Mouse (Mus musculus) embryonic stem cell, embryonic (primary cell): ENCODE measurements at regions not wholly inside any gene's neighbourhood (a gene's known extent, or its start where the extent isn't known, plus 50 kb on each side); places are given as distances from the start of the nearest gene placed in this dataset.

ENCODE experiments used
- CTCF ChIA-PET, 4 experiments: fragments of 300-600 bp in 2 of 4; fragments of 350-600 bp in 2 of 4; sonication (Branson Sonifier 250); formaldehyde crosslinking; loops; one replicate each; lab custom pipeline; 2022; ENCODE audit warnings: inconsistent platforms in 2 of 4; lab: Charles Lee
- POLR2A ChIA-PET, 4 experiments: fragments of 300-600 bp in 2 of 4; fragments of 350-600 bp in 2 of 4; sonication (Branson Sonifier 250); formaldehyde crosslinking; loops; one replicate each; lab custom pipeline; 2022; ENCODE audit warnings: antibody characterized with exemption in 4 of 4, inconsistent platforms in 1 of 4; lab: Charles Lee

DNA sequence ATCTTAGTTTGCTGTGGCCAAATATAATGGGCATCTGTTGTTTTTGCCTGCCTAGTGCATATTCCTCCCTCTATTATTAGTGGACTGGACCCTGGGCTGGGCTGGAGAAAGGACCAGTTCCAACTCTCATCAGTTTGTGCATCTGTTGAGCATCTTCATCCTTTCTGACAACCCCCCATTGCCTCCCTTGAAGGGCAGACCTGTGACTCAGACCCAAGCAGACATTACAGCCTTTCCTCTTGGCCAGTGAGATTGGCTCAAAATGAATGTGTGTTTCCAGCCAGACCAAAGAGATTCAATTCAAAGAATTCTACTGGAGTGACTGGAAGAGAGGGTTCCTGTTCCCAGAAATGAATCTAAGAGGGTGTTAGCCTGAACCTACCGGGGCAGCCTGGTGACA, 433.2 kb upstream of the Gm765 start:
- POLR2A ChIA-PET: no interaction called here
- CTCF ChIA-PET: no interaction called here

DNA sequence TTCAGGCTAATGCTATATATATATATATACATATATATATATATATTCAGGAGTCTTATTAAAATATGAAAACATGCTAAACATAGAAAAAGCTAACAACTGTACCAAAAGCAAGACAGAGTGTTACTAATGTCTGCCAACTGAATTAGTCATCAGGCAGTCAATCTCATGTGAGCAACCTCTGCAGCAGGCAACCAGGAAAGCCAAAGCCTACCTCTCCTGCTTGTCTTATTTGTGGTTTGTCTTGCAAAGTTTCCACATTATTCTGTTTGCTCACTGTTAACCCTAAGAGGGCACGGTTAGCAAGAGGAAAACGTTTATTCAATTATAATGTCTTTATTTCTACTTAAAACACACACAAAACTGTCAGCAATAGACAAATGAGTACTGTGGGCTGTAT, 427.4 kb upstream of the Gm765 start:
- ChIA-PET CTCF (no interaction called here), POLR2A (no interaction called here)

DNA sequence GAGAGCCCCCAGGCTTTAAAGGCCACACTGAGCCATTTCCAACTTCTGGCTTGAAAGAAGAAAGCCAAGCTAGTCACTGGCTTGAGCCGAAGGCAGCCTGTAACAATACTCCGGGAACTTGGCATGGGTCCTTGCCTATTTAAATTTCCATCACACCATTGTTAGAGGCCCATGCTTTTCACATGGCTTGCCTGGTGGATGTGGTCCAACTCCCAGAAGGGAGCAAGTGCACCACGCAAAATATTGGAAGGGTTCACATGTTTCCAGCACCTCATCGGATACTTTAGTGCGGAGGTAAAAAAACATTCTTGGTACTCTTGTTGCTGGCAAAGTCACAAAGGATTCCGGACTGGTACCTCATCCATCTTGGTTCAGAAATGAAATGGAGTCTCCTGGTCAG, 426.8 kb upstream of the Gm765 start:
- ChIA-PET CTCF (no interaction called here), POLR2A (no interaction called here)

DNA sequence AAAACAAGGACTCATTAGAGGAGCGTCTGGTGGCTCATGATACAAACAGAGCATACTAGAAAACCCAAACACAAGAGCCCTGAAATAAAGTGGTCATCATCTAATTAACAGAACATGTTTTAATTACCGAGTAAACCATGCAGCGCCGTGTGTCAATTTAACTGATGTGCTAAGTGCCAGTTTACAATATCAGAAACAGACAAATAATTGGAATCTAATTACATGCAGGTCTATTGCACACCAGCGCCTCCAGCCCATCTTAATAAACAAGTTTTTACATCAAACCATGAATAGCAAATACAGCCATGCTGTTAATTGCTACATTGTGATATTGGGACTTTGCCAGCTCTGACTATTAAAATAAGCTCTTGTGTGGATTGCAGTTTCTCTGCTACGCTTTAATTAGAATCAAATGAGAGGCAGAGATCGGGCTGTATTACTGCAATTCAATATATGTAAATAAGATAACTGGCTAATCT, 425.3 kb upstream of the Gm765 start:
- CTCF ChIA-PET: no interaction called here
- POLR2A ChIA-PET: no interaction called here

DNA sequence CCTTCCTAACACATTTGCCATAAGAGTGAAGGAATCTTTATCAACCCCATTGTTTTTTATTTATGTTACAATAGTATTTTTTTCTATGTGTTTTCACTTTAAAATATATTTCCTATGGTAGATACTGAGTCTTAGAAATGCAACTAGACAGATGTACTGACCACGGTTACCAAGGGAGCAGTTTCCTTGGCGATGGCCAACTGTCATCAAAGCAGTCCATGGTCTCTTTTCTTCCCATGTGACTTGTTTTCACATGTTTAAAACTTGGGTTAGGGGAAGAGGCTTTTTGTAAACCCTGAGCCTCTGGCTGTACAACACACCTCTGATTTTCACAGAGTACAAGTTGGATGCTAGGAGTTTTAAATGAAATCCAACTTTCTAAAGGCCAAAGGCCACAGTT, 411.9 kb upstream of the Gm765 start:
- CTCF ChIA-PET: no interaction called here
- POLR2A ChIA-PET: no interaction called here

DNA sequence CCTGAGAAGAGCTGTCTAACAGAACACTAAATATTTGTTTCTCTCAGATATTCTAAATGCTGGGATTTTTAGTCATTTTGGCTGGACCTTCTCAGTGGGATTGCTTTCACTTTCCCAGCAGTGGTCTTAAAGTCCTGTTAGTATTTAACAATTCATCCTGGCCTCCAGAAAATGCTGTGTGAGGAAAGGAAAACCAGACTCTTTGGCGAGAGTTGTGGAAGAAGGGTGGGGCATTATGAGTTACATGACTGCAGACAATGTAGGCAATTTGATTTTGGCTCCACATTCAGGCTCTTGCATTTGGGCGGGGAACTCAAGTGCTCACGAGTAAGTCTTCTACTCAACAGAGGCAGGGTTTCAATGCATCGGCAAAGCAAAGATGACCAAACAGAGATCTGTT, 406.1 kb upstream of the Gm765 start:
- CTCF ChIA-PET: interaction anchor here in 1 of 4 experiments (0.6 kb wide), 1 partner anchor 238 kb away, joined by 3 read pairs; no protein-coding TSS in a partner anchor
- POLR2A ChIA-PET: no interaction called here

DNA sequence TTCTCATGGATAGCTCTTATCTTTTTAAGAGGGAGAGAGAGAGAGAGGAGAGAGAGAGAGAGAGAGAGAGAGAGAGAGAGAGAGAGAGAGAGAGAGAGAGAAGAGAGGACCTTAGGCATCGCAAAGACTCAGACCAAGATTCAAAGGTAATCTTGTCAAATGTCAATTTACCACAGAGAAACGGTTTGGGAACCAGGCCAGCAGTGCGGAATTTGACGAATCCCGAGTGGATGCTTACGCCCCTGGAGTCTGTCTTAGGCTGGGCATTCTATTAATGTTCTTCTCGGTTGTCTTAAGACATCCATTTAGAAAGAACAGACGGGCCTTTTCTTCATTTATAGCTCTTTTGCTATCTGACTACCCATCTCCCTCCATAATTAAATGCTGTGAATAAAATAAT, 404.4 kb upstream of the Gm765 start:
- POLR2A ChIA-PET: no interaction called here

DNA sequence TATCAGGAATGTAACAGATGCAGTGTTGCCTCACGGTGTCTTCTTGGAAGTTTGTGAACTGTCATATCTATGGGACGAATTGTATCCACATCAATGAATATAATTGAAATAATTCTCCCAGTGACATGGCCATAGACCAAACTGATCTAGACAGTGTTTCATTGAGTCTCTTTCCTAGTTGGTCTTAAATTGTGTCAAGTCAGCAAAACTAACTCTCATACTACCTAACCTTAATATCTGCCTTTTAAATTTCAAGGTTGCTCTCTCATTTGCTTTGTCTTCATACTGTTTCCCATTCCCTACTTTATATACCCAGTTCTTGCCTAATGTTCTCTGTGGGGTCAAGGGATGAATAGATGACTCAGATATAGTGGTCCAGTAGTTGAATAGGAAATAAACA, 397.9 kb upstream of the Gm765 start:
- POLR2A ChIA-PET: no interaction called here

More for the DNA sequence above, 404.4 kb upstream of the Gm765 start:
- CTCF ChIA-PET: no interaction called here

DNA sequence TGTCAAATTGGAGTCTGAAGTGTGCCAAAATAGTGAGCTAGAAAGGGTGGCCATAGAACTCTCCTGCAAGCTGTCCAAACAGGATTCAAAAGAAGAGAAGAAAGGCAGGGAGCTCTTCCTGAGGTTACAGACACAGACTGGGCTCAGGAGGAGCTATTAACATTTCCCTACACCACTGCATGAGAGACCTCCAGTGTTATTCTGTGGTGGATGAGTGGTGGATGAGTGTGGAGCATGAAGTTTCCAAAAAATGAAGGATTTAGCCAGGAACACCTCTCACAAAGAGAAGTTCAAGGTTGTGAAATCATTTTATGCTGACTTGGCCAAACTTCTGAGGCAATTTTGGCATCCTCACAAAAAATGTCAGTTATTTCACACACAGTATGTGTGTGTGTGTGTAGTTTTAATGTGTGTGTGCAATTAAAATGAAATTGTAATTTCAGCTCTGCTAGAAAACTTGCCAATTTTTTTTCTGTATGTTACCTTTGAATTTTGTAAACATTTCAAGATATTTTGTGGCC, 388.5 kb upstream of the Gm765 start:
- POLR2A ChIA-PET: no interaction called here
- CTCF ChIA-PET: no interaction called here

More for the DNA sequence above, 397.9 kb upstream of the Gm765 start:
- CTCF ChIA-PET: no interaction called here

DNA sequence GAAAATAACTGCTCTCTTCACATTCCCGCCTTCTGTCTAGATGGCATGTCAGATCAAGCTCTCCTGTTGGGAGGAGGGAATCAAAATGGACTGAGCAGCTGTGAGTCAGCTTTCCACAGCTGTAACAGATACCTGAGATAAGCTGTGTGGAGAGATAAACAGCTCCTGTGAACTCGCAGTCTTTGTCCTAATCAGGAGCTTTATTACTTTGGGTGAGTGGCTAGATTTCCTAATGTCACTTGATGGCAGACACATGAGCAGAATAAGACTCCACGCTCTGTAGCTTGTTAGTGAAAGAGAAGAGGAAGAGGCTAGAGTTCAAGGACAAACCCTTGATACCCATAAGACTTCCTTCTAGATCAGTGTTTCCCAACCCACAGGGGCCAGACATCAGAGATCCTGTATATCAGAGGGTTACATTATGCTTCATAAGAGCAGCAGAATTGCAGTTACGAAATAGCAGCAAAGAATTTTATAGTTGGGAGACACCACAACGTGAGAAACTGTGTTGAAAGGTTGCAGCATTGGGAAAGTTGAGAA, 384.1 kb upstream of the Gm765 start:
- ChIA-PET CTCF (no interaction called here), POLR2A (no interaction called here)

DNA sequence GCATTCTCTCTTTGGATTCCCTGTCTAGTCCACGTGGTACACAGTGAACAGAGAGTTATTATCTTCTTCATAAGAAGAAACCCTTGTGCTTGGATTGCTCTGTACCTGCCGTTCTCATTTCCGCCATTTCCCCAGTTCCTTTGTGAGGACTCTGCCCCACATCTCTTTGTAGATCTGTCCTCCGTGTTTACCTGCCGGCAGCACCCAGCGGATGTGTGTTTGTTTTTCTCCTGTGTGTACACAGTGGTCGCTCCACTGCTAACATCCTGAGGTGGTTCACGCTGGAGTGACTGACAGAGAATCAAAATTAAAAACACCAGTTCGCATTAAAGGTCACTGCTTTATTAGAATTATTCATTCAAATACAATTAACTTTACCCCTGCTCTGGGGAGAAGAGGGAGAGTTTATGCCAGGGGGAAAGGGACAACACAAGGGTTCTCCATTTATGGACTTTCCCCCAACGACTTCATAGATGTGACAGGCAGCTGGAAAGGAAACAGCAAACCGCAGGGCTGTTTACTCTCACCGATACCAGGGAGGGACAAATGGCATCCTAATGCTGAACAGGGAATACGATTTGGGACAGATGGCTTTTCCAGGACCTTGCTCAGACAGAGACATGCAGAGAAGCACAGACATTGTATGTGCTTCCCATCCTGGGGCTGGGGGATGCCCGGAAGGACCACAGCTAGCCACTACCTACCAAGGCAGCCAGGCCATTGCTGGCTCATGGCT, 362.5 kb upstream of the Gm765 start:
- POLR2A ChIA-PET: no interaction called here
- CTCF ChIA-PET: no interaction called here

DNA sequence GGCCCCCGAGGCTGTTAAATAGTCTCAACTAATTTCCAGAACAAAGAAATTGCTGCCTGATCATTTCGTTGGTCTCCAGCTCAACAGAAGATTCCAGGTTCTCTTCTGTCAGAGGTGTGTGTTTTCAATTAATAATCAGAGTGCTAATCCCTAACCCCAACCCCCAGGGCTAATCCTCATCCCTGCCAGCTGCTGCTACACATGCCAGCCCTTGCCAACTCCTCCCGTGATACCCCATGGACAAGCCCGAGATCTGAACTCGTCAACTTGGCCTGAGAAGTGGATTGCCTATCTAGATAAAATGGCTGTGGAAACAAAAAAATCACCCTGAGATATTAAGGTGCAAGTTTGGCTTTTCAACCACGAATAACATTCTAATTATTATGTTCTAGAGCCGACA, 355.0 kb upstream of the Gm765 start:
- POLR2A ChIA-PET: no interaction called here
- CTCF ChIA-PET: no interaction called here

DNA sequence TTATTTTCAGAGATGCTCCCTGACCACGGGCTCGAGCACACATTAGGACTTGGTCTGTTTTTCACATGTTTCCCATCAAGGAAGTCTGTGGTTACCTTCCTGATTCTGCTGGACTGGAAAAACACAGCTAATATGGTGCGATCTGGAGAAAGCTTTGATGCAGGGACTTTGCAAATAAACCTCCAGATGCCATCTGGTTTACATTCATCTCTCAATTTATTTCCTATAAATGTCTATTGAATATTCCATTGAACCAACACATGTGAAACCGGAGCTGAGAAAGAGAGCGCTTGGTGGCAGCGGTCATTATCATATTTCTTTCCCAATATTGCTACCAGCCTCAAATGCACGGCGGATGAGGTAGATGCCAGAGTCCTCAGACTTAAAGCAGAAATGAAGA, 350.9 kb upstream of the Gm765 start:
- POLR2A ChIA-PET: no interaction called here
- CTCF ChIA-PET: interaction anchor here in 1 of 4 experiments (0.6 kb wide), 1 partner anchor 639 kb away, joined by 3 read pairs; no protein-coding TSS in a partner anchor

DNA sequence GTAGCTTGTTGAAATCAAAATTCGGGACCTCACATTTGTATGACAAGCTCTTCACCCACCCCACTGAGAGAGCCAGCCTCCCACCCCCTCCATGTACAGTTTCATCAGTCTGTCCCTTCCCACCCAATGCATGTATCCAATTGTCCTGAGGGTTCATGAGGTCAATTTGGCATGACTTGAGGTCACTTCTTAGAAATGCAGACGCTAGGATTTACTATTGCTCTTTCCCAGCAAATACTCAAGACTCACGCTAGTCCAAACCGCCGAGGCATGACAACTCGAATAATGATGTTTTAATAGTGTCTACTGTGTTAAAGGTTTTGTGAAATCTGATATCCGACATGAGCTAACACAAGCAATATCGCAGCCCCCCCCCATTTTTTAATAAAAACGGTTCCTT, 347.6 kb upstream of the Gm765 start:
- CTCF ChIA-PET: no interaction called here
- POLR2A ChIA-PET: no interaction called here

DNA sequence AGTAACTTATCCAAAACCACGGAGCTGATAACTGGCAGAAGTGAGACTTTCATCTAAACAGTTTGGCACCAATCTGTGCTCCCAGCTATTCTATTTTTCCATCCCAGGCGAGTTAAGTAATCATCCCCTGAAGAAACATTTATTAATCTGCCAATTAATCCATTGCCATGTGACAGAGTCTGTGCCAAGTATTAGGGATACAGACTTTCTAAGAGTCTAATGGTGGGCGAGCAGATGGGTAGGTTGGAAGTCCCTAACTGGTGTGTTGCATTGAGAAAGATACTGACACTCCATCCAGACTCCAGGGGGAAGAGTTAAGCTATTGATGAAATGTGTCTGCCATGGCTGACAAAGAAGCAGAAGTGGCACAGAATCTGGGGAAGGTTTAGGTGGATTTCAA, 346.8 kb upstream of the Gm765 start:
- CTCF ChIA-PET: no interaction called here

DNA sequence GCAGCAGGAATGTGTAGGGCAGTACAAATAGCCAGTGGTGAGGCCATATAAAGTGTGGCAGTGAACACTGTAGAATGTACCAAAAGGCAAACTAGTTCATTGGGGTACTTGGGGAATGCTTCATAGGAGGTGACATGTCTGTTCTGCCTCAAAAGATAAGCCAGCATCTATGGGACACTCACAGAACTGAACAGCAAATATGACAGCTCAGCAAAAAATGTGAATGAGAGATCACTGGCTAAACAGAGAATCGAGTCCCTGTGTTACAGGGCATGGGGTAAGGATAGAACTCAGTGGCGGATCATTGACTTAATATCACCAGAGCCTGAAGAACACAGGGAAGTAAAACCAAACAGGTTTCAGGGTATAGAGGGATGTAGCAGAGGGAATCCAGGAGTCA, 346.1 kb upstream of the Gm765 start:
- ChIA-PET POLR2A (no interaction called here), CTCF (no interaction called here)

More for the DNA sequence above, 346.8 kb upstream of the Gm765 start:
- POLR2A ChIA-PET: no interaction called here

DNA sequence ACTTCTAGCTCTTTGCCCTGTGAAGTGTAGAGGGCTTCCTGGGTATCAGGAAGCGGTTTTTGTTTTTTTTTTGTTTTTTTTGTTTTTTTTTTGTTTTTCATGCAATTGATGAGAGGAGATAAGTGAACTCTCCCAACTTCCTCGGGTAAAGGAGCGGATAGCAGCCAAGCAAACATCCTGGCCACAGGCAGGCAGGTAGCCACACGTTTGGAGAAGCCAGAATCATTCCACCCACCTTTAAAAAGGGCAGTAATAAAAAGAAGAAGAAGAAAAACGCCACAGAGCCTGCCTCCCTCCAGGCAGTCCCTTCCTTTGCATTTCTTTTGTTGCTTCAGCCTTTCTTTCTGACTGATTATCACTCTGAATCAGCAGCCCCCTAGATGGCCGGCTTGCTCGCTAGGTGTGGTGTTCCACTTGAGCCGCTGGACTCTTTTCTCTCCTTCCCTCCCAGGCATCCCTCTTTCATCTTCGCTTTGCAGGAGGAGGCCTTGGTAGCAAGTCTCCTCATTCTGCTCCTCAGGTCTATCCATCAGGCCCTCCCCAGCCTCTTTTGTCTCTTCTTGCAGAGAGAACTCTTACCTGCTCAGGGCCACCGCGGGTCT, 323.9 kb upstream of the Gm765 start:
- CTCF ChIA-PET: interaction anchor here in 2 of 4 experiments (0.6 to 0.7 kb wide), 2 partner anchors 48 to 171 kb away, joined by 4 to 10 read pairs; no protein-coding TSS in a partner anchor
- POLR2A ChIA-PET: interaction anchor here in 2 of 4 experiments (0.6 to 0.9 kb wide), 3 partner anchors 13 to 727 kb away, joined by 3 to 13 read pairs (median 5); no protein-coding TSS in a partner anchor

DNA sequence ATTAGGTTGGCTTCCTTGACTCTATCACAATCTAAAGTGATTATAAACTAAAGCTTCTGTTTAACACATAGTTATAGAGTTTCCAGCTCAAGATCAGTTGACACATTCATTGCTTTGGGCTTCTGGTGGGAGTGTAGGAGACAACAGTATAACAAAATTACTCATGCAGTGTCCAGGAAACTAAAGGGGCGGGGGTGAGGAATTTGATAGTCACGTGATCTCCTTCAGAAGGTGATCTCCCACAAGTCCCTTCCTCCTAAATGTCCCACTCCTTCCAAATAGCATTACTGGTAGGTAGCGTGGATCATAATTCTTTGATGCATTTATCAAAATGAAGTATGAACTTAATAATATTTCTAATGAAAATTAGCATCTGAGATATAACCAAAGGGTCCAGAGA, 309.3 kb upstream of the Gm765 start:
- ChIA-PET POLR2A (no interaction called here), CTCF (no interaction called here)

DNA sequence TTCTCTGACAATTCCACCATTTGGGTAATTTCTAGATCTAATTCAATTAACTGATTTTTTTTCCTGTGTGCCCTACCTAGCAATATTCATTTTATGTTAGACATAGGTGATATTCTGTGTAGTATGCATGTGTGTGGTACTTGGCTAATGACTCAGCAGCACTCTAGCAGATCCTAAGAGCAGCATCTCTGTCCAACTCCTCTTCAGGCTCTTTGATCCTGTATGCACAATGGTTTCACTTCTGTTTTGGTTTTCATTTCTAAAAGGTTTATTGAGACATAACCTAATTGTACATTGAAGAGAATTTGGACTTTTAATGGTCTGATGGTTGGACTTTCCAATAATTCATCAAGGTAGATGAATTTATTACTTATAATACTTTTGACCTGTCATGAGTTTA, 308.8 kb upstream of the Gm765 start:
- POLR2A ChIA-PET: interaction anchor here in 1 of 4 experiments (1.0 kb wide), 1 partner anchor 12 kb away, joined by 3 read pairs; no protein-coding TSS in a partner anchor
- CTCF ChIA-PET: no interaction called here

DNA sequence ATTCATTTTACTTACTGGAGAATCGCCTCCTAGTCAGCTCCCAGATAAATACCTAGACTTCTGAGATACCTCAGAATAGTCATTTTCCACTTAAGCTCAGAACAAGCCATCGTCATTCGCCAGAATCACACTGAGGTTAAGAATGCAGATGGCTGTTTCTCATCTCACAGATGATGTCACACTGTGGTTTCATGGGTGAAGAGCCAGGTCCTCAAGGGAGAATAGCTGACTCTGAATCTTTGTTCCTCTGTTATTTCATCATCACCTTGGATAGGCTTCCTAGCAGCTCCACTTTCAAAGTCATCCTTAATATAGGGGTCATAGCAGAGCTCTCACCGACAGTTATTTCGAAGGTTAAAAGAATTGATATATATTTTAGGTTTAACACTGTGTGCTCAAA, 297.8 kb upstream of the Gm765 start:
- CTCF ChIA-PET: interaction anchor here in 1 of 4 experiments (0.5 kb wide), 1 partner anchor 503 kb away, joined by 3 read pairs; no protein-coding TSS in a partner anchor
- POLR2A ChIA-PET: no interaction called here
